Mouse (Mus musculus) myocyte (in vitro differentiated cells): Measurements from ENCODE around the gene Pdlim1.

ENCODE experiments used
- CEBPB ChIP-seq: IDR thresholded peaks from 2 replicates; pipeline ENCODE4 v1.6.1; 2011; ENCODE audit warnings: mild to moderate bottlenecking, moderate library complexity; ENCODE audit not compliant: poor library complexity, insufficient read depth, severe bottlenecking
- E2F4 ChIP-seq: IDR thresholded peaks from one replicate; pipeline ENCODE4 v1.6.1; 2011; ENCODE audit warnings: mild to moderate bottlenecking, control low read depth, moderate library complexity; ENCODE audit not compliant: insufficient read depth
- MAX ChIP-seq: IDR thresholded peaks from one replicate; pipeline ENCODE4 v1.6.1; 2011; ENCODE audit warnings: low read depth, mild to moderate bottlenecking, control low read depth
- MYOG ChIP-seq, 3 experiments: IDR thresholded peaks; one replicate each; pipeline ENCODE4 v1.6.1; 2011; ENCODE audit warnings: control low read depth in 2 of 3, low read depth in 2 of 3, mild to moderate bottlenecking in 2 of 3; ENCODE audit not compliant: insufficient read length in 2 of 3, control insufficient read depth in 1 of 3, insufficient read depth in 1 of 3
- POLR2A ChIP-seq: IDR thresholded peaks from one replicate; pipeline ENCODE4 v1.6.1; 2011; ENCODE audit warnings: low read depth, mild to moderate bottlenecking, control low read depth, moderate library complexity; ENCODE audit not compliant: insufficient read length
- POLR2AphosphoS2 ChIP-seq: IDR thresholded peaks from one replicate; pipeline ENCODE4 v1.6.1; 2011; ENCODE audit warnings: low read depth, control low read depth; ENCODE audit not compliant: insufficient read length
- REST ChIP-seq: IDR thresholded peaks from one replicate; pipeline ENCODE4 v1.6.1; 2011; ENCODE audit warnings: mild to moderate bottlenecking, control low read depth, moderate library complexity; ENCODE audit not compliant: insufficient read depth, insufficient read length
- SRF ChIP-seq: IDR thresholded peaks from one replicate; pipeline ENCODE4 v1.6.1; 2011; ENCODE audit warnings: low read depth; ENCODE audit not compliant: control insufficient read depth, insufficient read length
- TCF12 ChIP-seq: IDR thresholded peaks from one replicate; pipeline ENCODE4 v1.6.1; 2011; ENCODE audit warnings: mild to moderate bottlenecking, control low read depth; ENCODE audit not compliant: poor library complexity, insufficient read depth, severe bottlenecking
- TCF3 ChIP-seq: IDR thresholded peaks from one replicate; pipeline ENCODE4 v1.6.1; 2011; ENCODE audit warnings: low read depth, control low read depth; ENCODE audit not compliant: insufficient read length
- USF1 ChIP-seq: IDR thresholded peaks from one replicate; pipeline ENCODE4 v1.6.1; 2011; ENCODE audit warnings: low read depth, mild to moderate bottlenecking, control low read depth, moderate library complexity

DNA sequence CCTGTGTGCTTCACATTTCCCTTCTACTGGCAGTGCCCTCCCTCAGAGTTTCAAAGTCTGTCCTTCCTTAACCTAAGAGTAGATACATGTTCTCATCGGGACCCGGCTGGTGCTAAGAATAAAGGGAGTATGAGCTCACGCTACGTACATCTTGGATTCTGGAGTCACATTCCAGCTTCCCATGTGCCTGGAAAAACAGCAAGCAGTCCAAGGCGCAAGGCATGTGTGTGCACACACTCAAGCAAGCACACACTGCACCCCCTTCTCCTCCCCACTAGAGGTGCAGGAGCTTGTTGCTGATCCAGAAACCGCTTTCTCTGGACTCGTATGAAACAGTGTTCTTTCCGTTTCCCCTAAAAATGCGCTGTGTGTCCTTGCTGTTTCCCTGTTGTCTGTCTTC lies 31.3 kb upstream of the Pdlim1 start:
- TF ChIP-seq MAX (no peak), POLR2A (no peak), E2F4 (no peak), TCF3 (no peak), TCF12 (no peak), USF1 (no peak), POLR2AphosphoS2 (no peak), CEBPB (no peak), MYOG (IDR thresholded peaks at IDR 0.05; ENCODE audit: control insufficient read depth in 1 of 3, insufficient read depth in 1 of 3, insufficient read length in 2 of 3, low read depth in 2 of 3) (no peak), REST (no peak), SRF (no peak)
